Mouse (Mus musculus): Measurements from ENCODE around the gene Epb42. TPM values are rescaled to one million over a fixed set of nuclear protein-coding genes. Genes with fewer than 3 reads are reported as not detected.
"Not testable (repeated sequence)": the region's sequence is repeated elsewhere in the genome, so short reads cannot be mapped to it uniquely, and the experiment has no call there.

The Epb42 gene
- total and polyA plus RNA-seq, 2 experiments from 2014 or later = 0.56 TPM; not detected in 1

DNA sequence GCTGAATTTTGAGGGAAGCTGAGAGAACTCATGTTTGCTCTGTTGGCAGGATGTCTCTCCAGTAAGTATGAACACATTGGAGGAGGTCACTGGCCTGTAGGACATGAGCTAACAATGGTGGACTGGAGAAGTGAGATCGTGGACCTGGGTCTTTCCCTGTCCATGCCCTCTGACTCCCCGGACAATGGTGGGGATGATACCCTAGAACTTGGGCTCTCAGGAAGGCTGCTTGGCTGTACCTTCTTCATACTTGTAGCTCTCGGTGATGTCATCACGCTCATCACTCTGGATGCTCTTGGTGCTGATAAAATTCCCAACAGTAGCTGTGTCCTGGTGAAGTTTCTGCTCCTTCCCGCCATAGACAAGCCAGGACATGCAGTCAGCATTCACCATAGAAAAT, 15.3 kb upstream of the Epb42 start:
- Histone ChIP-seq H3K9me3 (replicated peaks; ENCODE audit: control insufficient read depth, low read length) (no peaks in the 10 kb centered on the region), H3K36me3 (replicated peaks; ENCODE audit: control insufficient read depth, insufficient read depth, low read length) (no peaks in the 10 kb centered on the region), H3K27ac (ENCODE audit: low read depth) (no peak overlapping the region), H3K4me1 (ENCODE audit: control insufficient read depth, insufficient read depth) (no peaks in the 10 kb centered on the region), H3K9ac (replicated peaks; ENCODE audit: low read depth, low read length) (no peak overlapping the region), H3K27me3 (ENCODE audit: control insufficient read depth, insufficient read depth, low read length) (0 out of 2 replicates have a peak, but pooled peaks cover 3% of the 10 kb centered on the region), H3K4me3 (ENCODE audit: low read depth, low read length) (no peak overlapping the region), H3K4me2 (ENCODE audit: low read depth, low read length) (no peak overlapping the region)
- no peak for TF ChIP-seq CTCF (IDR thresholded peaks at IDR 0.05; ENCODE audit: low read depth)
- TF ChIP-seq EP300 (IDR thresholded peaks at IDR 0.05; ENCODE audit: low read depth) = no peak
- no peak for DNase-seq (ENCODE audit: low spot score)
- WGBS = 82% methylated on average over 5 of the region's 5 CpGs
- ATAC-seq (ENCODE audit: insufficient read depth, low read depth) = no peak

GRCm38 (mm10) chr2:121045653-121046052, 8.8 kb upstream of the Epb42 start:
- TF ChIP-seq CTCF (IDR thresholded peaks at IDR 0.05; ENCODE audit: low read depth) (no peak), EP300 (IDR thresholded peaks at IDR 0.05; ENCODE audit: low read depth) (no peak)

DNA sequence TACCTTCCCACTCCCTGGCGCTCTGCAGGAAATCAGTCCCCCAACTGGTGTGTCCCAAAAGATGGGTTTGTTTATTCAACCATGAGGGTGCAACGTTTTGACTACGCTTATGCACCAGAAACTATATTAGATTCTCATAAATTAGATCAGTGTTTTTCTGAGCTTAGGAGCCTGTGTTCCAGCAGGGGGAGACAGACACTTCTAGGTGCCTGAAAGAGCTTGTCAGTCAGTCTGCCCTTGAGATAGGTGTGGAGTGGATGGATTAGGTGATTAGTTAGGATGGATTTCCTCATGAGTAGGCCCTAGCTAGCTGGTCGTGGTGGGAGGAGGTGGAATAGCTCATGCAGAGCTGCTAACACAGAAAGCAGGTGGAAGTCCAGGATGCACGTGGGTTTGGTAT, 4.2 kb upstream of the Epb42 start:
- ATAC-seq (ENCODE audit: insufficient read depth, low read depth) (no peak), DNase-seq (ENCODE audit: low spot score) (peak; percentile 18)
- H3K36me3 ChIP-seq (replicated peaks; ENCODE audit: control insufficient read depth, insufficient read depth, low read length) = no peaks in the 10 kb centered on the region
- H3K4me3 ChIP-seq (ENCODE audit: low read depth, low read length) = no peak overlapping the region
- no peak for TF ChIP-seq EP300 (IDR thresholded peaks at IDR 0.05; ENCODE audit: low read depth)
- peak; percentile 70 for TF ChIP-seq CTCF (IDR thresholded peaks at IDR 0.05; ENCODE audit: low read depth)
- no peaks in the 10 kb centered on the region for H3K27me3 ChIP-seq (ENCODE audit: control insufficient read depth, insufficient read depth, low read length)
- no peak overlapping the region for H3K9ac ChIP-seq (replicated peaks; ENCODE audit: low read depth, low read length)
- H3K9me3 ChIP-seq (replicated peaks; ENCODE audit: control insufficient read depth, low read length) = no peaks in the 10 kb centered on the region
- WGBS = 35% methylated on average over 5 of the region's 5 CpGs
- H3K4me1 ChIP-seq (ENCODE audit: control insufficient read depth, insufficient read depth) = no peaks in the 10 kb centered on the region
- no peak overlapping the region for H3K4me2 ChIP-seq (ENCODE audit: low read depth, low read length)
- H3K27ac ChIP-seq (ENCODE audit: low read depth) = no peak overlapping the region

More at GRCm38 (mm10) chr2:121045653-121046052, 8.8 kb upstream of the Epb42 start:
- Histone ChIP-seq H3K27me3 (ENCODE audit: control insufficient read depth, insufficient read depth, low read length) (no peaks in the 10 kb centered on the region), H3K4me2 (ENCODE audit: low read depth, low read length) (no peak overlapping the region), H3K4me1 (ENCODE audit: control insufficient read depth, insufficient read depth) (no peaks in the 10 kb centered on the region), H3K27ac (ENCODE audit: low read depth) (no peak overlapping the region), H3K4me3 (ENCODE audit: low read depth, low read length) (no peak overlapping the region), H3K9me3 (replicated peaks; ENCODE audit: control insufficient read depth, low read length) (no peaks in the 10 kb centered on the region), H3K36me3 (replicated peaks; ENCODE audit: control insufficient read depth, insufficient read depth, low read length) (no peaks in the 10 kb centered on the region), H3K9ac (replicated peaks; ENCODE audit: low read depth, low read length) (no peak overlapping the region)
- DNase-seq (ENCODE audit: low spot score) = no peak
- no peak for ATAC-seq (ENCODE audit: insufficient read depth, low read depth)
- WGBS = 76% methylated on average over 4 of the region's 4 CpGs

- TF ChIP-seq CTCF (IDR thresholded peaks at IDR 0.05; ENCODE audit: low read depth) (no peak), EP300 (IDR thresholded peaks at IDR 0.05; ENCODE audit: low read depth) (no peak)
- Histone ChIP-seq H3K27ac (ENCODE audit: low read depth) (no peak overlapping the region), H3K4me3 (ENCODE audit: low read depth, low read length) (no peak overlapping the region), H3K4me1 (ENCODE audit: control insufficient read depth, insufficient read depth) (no peaks in the 10 kb centered on the region), H3K36me3 (replicated peaks; ENCODE audit: control insufficient read depth, insufficient read depth, low read length) (no peaks in the 10 kb centered on the region), H3K9ac (replicated peaks; ENCODE audit: low read depth, low read length) (no peak overlapping the region), H3K4me2 (ENCODE audit: low read depth, low read length) (no peak overlapping the region), H3K27me3 (ENCODE audit: control insufficient read depth, insufficient read depth, low read length) (no peaks in the 10 kb centered on the region), H3K9me3 (replicated peaks; ENCODE audit: control insufficient read depth, low read length) (no peaks in the 10 kb centered on the region)
- DNase-seq (ENCODE audit: low spot score) = no peak
- no peak for ATAC-seq (ENCODE audit: insufficient read depth, low read depth)
- WGBS = 90% methylated on average over 1 of the region's 1 CpGs
Observed at GRCm38 (mm10) chr2:121039382-121039781, 2.5 kb upstream of the Epb42 start.

DNA sequence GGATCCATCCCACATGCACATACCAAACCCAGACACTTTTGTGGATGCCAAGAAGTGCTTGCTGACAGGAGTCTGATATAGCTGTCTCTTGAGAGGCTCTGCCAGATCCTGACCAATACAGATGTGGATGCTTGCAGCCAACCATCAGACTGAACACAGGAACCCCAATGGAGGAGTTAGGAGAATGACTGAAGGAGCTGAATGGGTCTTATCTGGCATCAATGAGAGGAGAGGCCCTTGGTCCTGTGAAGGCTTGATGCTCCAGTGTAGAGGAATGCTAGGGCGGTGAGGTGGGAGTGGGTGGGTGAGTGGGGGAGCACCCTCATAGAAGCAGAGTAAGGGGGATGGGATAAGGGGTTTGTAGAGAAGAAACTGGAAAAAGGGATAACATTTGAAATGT, 2.0 kb upstream of the Epb42 start:
- not testable (repeated sequence) for H3K27me3 ChIP-seq (ENCODE audit: control insufficient read depth, insufficient read depth, low read length); H3K9ac ChIP-seq (replicated peaks; ENCODE audit: low read depth, low read length); H3K27ac ChIP-seq (ENCODE audit: low read depth); H3K4me1 ChIP-seq (ENCODE audit: control insufficient read depth, insufficient read depth); H3K9me3 ChIP-seq (replicated peaks; ENCODE audit: control insufficient read depth, low read length); H3K4me3 ChIP-seq (ENCODE audit: low read depth, low read length); DNase-seq (ENCODE audit: low spot score); H3K36me3 ChIP-seq (replicated peaks; ENCODE audit: control insufficient read depth, insufficient read depth, low read length); H3K4me2 ChIP-seq (ENCODE audit: low read depth, low read length); ATAC-seq (ENCODE audit: insufficient read depth, low read depth)
- 81% methylated on average over 1 of the region's 1 CpGs for WGBS

DNA sequence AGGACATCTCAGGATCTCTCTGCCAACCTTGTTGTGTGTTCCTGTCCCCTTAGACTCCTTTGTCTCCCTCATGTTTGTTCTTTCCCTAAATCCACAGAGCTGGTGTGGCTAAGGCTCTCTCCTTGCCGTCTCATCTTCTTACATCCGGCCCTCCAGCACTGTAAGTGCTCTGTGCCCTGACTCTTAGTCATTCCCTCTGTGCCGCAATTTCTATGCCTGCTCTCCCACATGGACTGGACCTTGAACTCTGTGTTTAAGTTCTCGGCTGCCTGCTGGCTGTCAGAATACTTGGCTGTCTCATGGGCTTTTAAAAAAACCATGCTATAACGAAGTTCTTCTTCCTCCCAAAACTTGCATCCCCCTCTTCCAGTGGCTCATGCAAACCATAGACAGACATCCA, 14.0 kb downstream of the Epb42 start:
- no peaks in the 10 kb centered on the region for H3K27me3 ChIP-seq (ENCODE audit: control insufficient read depth, insufficient read depth, low read length)
- no peak overlapping the region for H3K27ac ChIP-seq (ENCODE audit: low read depth)
- no peaks in the 10 kb centered on the region for H3K9me3 ChIP-seq (replicated peaks; ENCODE audit: control insufficient read depth, low read length)
- H3K9ac ChIP-seq (replicated peaks; ENCODE audit: low read depth, low read length) = no peak overlapping the region
- DNase-seq (ENCODE audit: low spot score) (no peak), ATAC-seq (ENCODE audit: insufficient read depth, low read depth) (no peak)
- WGBS = 49% methylated on average over 5 of the region's 5 CpGs
- no peaks in the 10 kb centered on the region for H3K4me1 ChIP-seq (ENCODE audit: control insufficient read depth, insufficient read depth)
- no peaks in the 10 kb centered on the region; the same call in 1 of the 2 replicates for H3K36me3 ChIP-seq (replicated peaks; ENCODE audit: control insufficient read depth, insufficient read depth, low read length)
- H3K4me3 ChIP-seq (ENCODE audit: low read depth, low read length) = no peak overlapping the region
- H3K4me2 ChIP-seq (ENCODE audit: low read depth, low read length) = no peak overlapping the region
- no peak for TF ChIP-seq EP300 (IDR thresholded peaks at IDR 0.05; ENCODE audit: low read depth)
- no peak for TF ChIP-seq CTCF (IDR thresholded peaks at IDR 0.05; ENCODE audit: low read depth)

Measured in heart, postnatal 0 days (tissue).